Mouse (Mus musculus) adrenal gland, adult (tissue): ENCODE measurements around the gene Thap4.
A peak's percentile ranks its signal among the peaks of the same experiment; 100 is the strongest.

Experiments used
- DNase-seq, 2 experiments: peaks; one replicate each; pipeline ENCODE4 v3.0.0; 2022 to 2023; ENCODE audit warnings: low spot score in 1 of 2; ENCODE audit not compliant: inconsistent age in 2 of 2

The Thap4 gene

DNA sequence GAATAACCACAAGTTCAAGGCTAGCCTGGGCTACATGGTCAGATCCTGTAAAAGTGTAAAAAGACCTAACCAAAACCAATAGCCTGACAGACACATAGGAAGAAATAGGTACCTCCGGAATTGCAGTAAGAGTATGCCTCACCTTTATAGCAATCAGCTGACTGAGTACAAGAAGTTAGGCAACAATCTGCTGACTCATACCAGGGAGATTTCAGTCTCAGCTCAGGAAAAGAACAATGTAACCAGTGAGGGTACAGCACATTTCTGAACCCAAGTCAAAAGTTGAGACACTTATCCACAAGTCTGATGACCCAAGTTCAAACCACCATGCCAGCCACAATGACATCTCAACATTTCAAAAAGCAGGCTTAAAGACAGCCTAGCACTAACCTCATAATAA lies 6.1 kb downstream of the Thap4 start:
- peak in 1 of 2 experiments; percentile 70 for DNase-seq

DNA sequence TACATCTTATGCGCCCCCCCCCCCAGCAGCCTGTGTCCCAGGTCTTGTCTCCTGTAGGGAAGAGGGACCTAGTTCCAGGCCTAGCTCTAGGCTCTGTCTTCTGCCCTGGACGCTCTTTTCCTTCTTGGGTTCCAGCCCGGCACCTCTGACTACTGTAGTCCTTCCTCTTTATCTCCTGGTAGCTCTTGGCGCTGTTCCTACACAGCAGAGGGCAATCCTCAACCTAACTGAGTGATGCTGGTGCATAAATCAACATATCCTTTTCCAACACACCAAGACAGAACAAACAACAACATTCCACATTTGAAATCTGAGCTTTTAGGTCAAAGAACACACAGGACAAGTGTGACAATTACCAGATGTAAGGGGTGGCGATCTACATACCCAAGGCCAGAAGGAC lies 8.5 kb downstream of the Thap4 start:
- no peak for DNase-seq

- peak in 1 of 2 experiments; percentile 35 for DNase-seq
Measured at GRCm38 (mm10) chr1:93742910-93743309, 11.8 kb downstream of the Thap4 start.

GRCm38 (mm10) chr1:93741987-93742386 lies 12.7 kb downstream of the Thap4 start:
- no peak for DNase-seq

DNA sequence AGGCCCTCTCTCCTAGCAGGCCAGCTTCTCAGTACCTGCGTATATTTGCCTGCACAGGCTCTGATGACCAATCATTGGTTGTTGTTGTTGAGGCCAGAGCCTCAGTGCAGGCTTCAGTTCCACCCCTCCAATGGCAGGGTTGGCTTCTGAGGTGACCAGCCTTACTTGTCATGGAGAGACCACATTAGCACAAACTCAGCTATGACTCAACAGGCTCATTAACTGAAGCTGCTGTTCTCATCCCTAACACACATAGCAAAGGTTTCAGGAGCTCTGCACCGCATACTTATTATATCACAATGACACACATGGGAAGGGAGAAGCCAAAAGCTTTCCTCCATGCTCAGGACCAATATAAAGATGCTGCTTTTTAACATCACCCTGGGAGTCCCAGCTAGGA lies 14.0 kb downstream of the Thap4 start:
- DNase-seq, result peak in 1 of 2 experiments; percentile 37

DNA sequence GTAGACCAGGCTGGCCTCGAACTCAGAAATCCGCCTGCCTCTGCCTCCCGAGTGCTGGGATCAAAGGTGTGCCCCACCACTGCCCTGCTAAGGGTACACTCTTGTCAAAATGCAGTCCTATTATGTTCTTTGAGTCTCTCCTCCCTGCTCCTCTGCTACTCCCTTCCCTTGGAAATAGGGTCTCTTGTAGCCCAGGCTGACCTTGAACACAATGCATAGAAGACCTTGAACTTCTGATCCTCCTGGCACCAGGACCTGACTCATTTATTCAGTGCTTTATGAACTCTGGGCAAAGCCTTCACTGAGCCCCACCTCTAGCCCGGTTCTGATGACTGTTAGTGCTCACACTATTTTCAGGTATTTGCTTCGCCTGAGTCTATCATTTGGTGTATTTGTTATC lies 17.0 kb downstream of the Thap4 start:
- no peak for DNase-seq

- DNase-seq, result no peak
Measured at GRCm38 (mm10) chr1:93735859-93736258, 18.8 kb downstream of the Thap4 start.

GRCm38 (mm10) chr1:93731880-93732281 lies 22.8 kb downstream of the Thap4 start:
- no peak for DNase-seq

DNA sequence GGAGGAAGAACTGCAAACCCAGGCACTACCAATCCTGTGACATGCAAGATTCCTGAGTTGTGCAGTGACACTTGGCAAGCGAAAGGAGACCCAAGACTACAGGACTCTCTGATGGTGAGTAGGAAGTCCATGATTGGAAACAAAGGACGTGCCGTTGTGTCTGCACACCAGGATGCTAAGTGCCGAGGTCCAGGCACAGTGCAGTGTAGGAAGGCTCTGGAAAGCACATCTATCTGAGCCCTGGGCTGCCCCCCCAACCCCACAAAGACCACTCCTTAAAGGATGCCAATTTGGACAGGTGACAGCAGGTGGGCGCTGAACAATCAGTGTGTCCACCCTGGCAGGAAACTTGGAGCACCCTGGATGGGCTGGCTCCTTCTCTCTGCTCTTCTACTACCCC lies 23.6 kb downstream of the Thap4 start:
- DNase-seq, result no peak

- peak; percentile 79 to 93 for DNase-seq
Measured at GRCm38 (mm10) chr1:93726974-93727373, 27.7 kb downstream of the Thap4 start.

DNA sequence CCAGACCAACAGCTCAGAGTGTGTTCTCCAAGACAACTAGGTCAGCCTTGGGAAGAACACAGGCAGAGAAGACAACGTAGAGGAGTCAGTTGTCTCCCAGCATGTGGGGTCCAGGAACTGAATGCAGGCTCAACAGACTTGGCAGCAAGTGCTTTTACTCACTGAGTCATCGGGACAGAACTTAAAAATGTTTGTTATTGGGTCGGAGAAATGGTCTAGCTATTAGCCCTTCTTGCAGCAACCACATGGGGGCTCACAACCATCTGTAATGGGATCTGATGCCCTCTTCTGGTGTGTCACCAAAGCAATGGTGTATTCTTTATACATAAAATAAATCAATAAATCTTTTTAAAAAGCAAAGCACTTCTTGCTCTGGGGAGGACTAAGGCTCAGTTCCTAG lies 28.5 kb downstream of the Thap4 start:
- DNase-seq, result peak; percentile 56 to 76

GRCm38 (mm10) chr1:93725665-93726064 lies 29.0 kb downstream of the Thap4 start:
- peak; percentile 72 to 88 for DNase-seq

DNA sequence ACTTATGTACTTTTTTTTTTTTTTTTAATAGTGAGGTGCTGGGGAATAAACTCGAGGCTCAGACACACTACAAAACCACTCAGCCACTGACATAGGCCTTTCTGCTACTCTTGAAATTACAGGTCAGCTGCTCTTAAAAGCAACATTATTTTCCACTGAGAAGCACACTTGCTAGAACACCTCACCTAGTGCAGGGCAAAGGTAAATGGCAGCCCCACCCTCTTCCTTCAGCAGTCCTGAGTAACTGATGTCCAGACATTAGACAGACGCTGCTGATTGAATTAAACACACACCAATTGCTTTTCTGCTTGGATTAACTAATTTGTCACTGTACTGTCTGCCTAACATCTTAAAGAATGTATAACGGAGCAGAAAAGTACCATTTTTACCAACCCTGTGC lies 30.0 kb downstream of the Thap4 start:
- DNase-seq, result no peak

GRCm38 (mm10) chr1:93721557-93721956 lies 33.1 kb downstream of the Thap4 start:
- DNase-seq, result no peak

GRCm38 (mm10) chr1:93716166-93716565 lies 38.5 kb downstream of the Thap4 start:
- peak; percentile 41 to 71 for DNase-seq

DNA sequence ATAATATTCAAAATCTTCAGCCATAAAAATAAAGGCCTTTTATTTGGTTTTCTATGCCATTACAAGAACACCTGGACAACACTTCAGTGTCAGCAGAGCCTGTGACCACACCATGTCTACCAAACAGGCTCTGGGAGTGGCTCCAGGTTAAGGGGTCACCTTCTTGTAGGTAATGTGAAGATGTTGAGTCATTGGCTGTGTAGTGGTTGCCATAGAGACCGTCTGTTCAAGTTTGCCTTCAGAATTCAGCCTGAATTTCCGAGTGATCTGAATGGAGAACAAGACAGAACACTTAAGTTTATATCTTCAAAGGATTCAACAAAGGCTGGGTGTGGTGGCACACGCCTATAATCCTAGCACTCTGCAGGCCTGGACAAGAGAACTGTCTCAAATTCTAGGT lies 49.3 kb downstream of the Thap4 start:
- DNase-seq, result no peak

- no peak for DNase-seq
Measured at GRCm38 (mm10) chr1:93704341-93704740, 50.3 kb downstream of the Thap4 start.

DNA sequence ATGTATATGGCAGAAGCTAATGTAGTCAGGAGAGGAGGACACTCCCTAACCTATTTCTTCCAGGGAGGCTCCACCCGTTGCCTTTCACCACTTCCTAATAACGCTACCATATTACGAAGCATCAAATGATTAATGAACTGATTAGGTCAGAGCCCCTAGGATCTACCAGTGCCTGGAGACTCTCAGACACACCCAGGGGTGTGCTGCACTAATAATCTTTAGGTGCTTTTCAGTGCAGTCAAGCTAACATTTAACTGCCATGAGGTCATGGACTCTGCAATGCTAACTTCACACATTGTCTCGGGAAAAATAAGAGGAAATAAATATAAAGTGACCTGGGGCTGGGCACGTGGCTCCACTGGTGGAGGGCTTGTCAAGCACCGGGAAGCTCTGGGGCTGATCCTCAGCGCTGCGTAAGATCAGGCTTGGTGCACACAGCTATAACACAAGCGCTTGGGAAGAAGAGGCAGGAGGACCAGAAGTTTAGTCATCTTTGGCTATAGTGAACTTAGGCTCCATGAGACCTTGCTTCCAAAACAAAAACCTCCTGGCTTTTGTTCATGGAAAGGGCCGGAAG lies 51.1 kb downstream of the Thap4 start:
- DNase-seq, result no peak

DNA sequence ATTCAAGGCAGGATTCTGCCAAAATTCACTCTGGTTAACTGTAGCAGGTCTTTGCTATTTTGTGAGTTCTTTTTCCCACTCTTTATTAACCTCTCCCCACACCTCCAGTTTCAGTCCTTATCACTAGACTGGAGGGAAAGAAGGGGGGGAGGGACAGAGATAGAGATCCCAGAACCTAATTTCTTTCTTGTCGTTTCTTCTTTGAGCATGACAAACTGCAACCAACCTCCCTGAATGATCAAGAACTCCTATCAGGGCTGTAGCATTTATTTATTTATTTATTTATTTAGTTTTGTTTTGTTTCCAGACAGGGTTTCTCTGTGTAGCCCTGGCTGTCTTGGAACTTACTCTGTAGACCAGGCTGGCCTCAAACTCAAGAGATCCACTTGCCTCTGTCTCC lies 52.6 kb downstream of the Thap4 start:
- DNase-seq, result no peak

- no peak for DNase-seq
Measured at GRCm38 (mm10) chr1:93699159-93699558, 55.5 kb downstream of the Thap4 start.

DNA sequence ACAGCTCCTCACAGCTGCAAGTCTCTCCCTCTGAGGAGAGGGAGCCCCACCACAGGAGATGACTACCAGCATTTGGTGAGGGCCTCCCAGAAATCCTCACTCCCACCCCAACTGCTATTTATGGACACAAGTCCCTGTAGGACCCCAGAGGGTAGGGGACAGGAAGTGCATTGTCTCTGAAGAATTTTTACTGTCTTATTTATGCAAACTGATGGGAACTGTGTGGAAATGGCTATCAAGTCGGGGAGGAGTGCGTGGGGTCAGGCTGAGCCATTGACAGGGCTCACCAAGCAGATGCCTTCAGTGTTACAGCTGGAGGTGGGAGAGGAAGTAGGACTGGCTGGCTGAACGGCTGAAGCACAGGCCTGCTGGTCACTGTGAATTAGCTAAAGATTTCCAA lies 57.3 kb downstream of the Thap4 start:
- no peak for DNase-seq

- DNase-seq, result peak; percentile 64 to 83
Measured at GRCm38 (mm10) chr1:93694966-93695365, 59.7 kb downstream of the Thap4 start.

DNA sequence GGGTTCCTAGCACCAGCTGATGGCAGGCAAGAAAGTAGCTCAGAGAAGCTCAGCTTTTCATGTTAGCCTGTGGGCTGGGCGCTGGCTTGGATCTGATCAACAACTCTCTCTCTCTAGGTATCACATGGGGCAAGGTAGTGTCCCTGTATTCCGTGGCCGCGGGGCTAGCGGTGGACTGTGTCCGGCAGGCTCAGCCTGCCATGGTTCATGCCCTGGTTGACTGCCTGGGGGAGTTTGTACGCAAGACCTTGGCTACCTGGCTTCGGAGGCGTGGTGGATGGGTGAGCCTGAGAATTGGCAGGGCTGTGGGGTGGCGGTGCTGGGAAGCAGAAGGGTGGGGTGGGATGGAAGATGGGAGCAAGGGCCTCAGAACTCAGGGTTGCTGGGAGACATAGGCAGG lies 60.7 kb downstream of the Thap4 start:
- DNase-seq, result no peak

DNA sequence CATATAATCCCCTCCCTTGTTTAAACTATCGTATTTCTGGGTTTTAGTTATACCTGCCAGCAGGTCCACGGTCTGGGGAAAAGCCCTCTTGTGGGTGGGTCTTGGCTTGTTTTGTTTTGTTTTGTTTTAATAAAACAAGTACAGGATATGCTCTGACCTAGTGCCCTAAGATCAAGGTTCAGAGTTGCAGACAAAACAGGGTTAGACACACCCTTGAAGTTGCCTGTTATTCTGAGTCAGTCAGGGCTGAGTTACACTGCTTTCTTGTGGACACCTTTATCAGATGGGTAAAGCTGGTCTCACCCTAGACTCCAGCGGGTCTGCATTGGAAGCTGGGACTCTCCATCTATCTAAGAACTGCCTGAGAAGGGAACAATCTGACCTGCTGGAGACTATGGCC lies 61.2 kb downstream of the Thap4 start:
- DNase-seq, result no peak
